Mouse (Mus musculus): ENCODE data around the gene Nenf. TPM values are rescaled to one million over a fixed set of nuclear protein-coding genes. Genes with fewer than 3 reads are reported as not detected.

The Nenf gene
- polyA plus RNA-seq, 1 experiment: 156 TPM

DNA sequence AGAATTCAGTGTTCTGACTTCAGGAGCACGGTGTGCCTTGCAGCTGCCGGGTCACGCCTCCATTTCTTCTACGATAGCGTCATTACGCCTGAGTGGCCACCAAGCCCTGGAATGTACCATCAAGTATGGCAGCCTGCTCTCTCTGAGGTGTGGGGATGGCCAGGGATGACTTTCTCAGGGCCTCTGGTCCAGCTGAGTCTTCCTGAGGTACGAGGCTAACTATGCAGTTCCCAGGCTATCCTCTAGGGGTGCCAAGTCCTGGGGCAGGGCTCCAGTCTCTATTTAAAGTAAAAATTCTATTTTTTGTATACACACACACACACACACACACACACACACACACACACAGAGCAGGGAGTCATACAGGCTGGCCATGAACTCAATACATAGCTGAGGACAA is 12.4 kb downstream of the Nenf start:
- Histone ChIP-seq H3K4me3 (replicated peaks; ENCODE audit: insufficient read depth, low read depth, low read length) (no peak overlapping the region), H3K4me1 (ENCODE audit: control insufficient read depth, insufficient read depth, low read length) (no peaks in the 10 kb centered on the region), H3K27me3 (ENCODE audit: control insufficient read depth, insufficient read depth, low read length) (no peaks in the 10 kb centered on the region), H3K27ac (ENCODE audit: insufficient read depth, low read length) (no peak overlapping the region)
- no peak for DNase-seq
- 45% methylated on average over 7 of the region's 7 CpGs for WGBS
- TF ChIP-seq CTCF (IDR thresholded peaks at IDR 0.05; ENCODE audit: borderline replicate concordance, insufficient read depth, low read depth, low read length) (peak; percentile 54; the same call in 1 of the 2 replicates), POLR2A (IDR thresholded peaks at IDR 0.05; ENCODE audit: borderline replicate concordance, insufficient read depth, low read length) (no peak)

DNA sequence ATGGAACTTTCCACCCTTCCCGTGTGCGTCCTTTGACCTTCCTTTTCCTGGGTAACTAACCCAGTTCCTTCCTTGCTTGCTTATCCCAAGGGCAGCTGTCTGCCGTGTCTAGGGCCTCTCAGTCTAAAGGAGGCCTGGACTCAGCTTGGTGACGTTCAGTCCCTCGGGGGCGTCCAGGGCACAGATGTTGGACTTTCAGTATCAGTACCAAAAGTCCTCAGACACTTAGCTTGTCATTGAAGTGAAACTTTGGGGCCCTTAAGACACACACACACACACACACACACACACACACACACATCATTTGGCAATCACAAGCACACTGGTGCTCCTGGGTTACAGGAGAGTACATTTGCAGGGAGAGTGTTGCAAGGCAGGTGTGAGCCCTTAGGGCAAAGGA is 13.8 kb downstream of the Nenf start:
- TF ChIP-seq POLR2A (IDR thresholded peaks at IDR 0.05; ENCODE audit: borderline replicate concordance, insufficient read depth, low read length) (no peak), CTCF (IDR thresholded peaks at IDR 0.05; ENCODE audit: borderline replicate concordance, insufficient read depth, low read depth, low read length) (no peak)
- Histone ChIP-seq H3K27me3 (ENCODE audit: control insufficient read depth, insufficient read depth, low read length) (no peaks in the 10 kb centered on the region), H3K27ac (ENCODE audit: insufficient read depth, low read length) (no peak overlapping the region), H3K4me3 (replicated peaks; ENCODE audit: insufficient read depth, low read depth, low read length) (no peak overlapping the region), H3K4me1 (ENCODE audit: control insufficient read depth, insufficient read depth, low read length) (no peaks in the 10 kb centered on the region)
- 73% methylated on average over 6 of the region's 6 CpGs for WGBS
- no peak for DNase-seq

DNA sequence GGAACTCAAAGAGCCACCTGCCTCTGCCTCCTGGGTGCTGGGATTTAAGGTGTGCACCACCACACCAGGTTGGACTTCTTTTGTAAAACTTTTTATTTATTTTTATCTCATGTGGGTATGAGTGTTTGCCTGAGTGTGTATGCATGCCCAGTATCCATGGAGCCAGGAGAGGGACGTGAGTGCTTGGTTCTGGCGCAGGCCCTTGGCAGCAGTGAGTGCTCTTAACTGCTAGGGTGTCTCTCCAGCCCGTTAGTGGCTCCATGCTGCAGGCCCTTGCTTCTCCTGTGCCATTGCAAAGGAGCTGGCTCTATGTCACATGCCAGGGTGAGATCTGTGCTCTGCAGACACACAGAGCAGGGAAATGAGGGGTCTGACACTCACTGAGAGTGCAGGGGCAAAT is 14.3 kb downstream of the Nenf start:
- H3K27ac ChIP-seq (ENCODE audit: insufficient read depth, low read length): no peak overlapping the region
- 59% methylated on average over 3 of the region's 3 CpGs for WGBS
- H3K27me3 ChIP-seq (ENCODE audit: control insufficient read depth, insufficient read depth, low read length): no peaks in the 10 kb centered on the region
- no peak overlapping the region for H3K4me3 ChIP-seq (replicated peaks; ENCODE audit: insufficient read depth, low read depth, low read length)
- no peak for TF ChIP-seq CTCF (IDR thresholded peaks at IDR 0.05; ENCODE audit: borderline replicate concordance, insufficient read depth, low read depth, low read length)
- no peak for TF ChIP-seq POLR2A (IDR thresholded peaks at IDR 0.05; ENCODE audit: borderline replicate concordance, insufficient read depth, low read length)
- DNase-seq: no peak
- H3K4me1 ChIP-seq (ENCODE audit: control insufficient read depth, insufficient read depth, low read length): no peaks in the 10 kb centered on the region

DNA sequence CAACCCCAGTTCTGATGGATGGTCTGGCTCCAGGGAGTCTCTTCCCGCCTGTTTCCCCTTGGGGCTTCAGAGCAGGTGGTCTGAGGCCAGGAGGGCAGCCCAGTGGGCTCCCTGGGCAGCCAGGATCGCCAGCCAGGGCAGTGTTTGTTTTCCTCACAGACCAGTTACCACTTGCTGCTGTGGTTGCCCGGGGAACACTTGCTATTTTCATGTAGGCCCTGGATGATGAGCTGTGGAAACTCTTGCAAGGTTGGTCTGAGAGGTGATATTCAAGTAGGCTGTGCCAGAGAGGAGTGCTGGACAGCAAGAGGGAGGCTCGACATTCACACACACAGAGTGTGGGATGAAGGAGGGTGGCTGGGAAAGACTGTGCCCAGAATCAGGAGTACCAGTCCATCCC is 16.1 kb downstream of the Nenf start:
- no peaks in the 10 kb centered on the region for H3K27me3 ChIP-seq (ENCODE audit: control insufficient read depth, insufficient read depth, low read length)
- no peak for DNase-seq
- TF ChIP-seq POLR2A (IDR thresholded peaks at IDR 0.05; ENCODE audit: borderline replicate concordance, insufficient read depth, low read length) (no peak), CTCF (IDR thresholded peaks at IDR 0.05; ENCODE audit: borderline replicate concordance, insufficient read depth, low read depth, low read length) (no peak)
- H3K4me3 ChIP-seq (replicated peaks; ENCODE audit: insufficient read depth, low read depth, low read length): no peak overlapping the region
- no peak overlapping the region for H3K27ac ChIP-seq (ENCODE audit: insufficient read depth, low read length)
- H3K4me1 ChIP-seq (ENCODE audit: control insufficient read depth, insufficient read depth, low read length): peaks cover 2% of the 10 kb centered on the region
- WGBS: 41% methylated on average over 4 of the region's 4 CpGs

DNA sequence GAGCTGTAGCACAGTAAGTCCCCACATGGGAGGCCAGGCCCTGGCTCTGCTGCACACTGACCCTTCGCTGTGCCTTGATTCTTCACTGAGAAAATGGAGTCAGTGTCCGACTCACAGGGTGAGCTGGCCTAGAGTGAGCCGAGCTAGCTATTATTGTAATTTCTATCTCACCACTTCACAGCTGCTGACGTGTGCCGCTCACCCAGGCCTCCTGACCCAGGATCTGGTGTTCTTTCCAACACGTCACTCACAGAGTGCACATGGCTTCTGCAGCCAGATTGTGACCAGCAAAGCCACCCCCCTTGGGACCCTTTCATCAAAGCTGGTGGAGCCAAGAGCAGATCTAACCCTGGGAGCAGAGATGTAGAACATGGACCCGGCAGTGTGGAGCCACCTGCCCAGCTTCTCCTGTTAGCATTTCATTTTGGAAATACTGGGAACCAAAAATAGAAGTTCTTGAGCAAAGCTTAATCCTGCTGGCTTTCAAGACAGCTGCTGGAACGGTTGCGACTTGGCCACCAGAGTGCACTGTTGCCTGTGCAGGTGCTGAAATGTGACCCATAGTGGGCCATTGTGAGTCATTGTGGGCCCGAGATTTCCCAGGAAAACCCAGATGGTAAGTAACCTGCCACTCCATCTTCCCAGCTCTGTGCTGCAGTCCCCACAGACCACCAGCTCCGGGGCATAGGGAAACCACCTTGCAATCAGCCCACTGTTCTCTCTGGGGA is 18.6 kb downstream of the Nenf start:
- Histone ChIP-seq H3K27me3 (ENCODE audit: control insufficient read depth, insufficient read depth, low read length) (no peaks in the 10 kb centered on the region), H3K27ac (ENCODE audit: insufficient read depth, low read length) (no peak overlapping the region), H3K4me1 (ENCODE audit: control insufficient read depth, insufficient read depth, low read length) (peaks cover 15% of the 10 kb centered on the region), H3K4me3 (replicated peaks; ENCODE audit: insufficient read depth, low read depth, low read length) (no peak overlapping the region)
- peak in 1 of 2 experiments; percentile 29 for DNase-seq
- WGBS: 46% methylated on average over 11 of the region's 11 CpGs
- TF ChIP-seq CTCF (IDR thresholded peaks at IDR 0.05; ENCODE audit: borderline replicate concordance, insufficient read depth, low read depth, low read length) (peak; percentile 55), POLR2A (IDR thresholded peaks at IDR 0.05; ENCODE audit: borderline replicate concordance, insufficient read depth, low read length) (no peak)

DNA sequence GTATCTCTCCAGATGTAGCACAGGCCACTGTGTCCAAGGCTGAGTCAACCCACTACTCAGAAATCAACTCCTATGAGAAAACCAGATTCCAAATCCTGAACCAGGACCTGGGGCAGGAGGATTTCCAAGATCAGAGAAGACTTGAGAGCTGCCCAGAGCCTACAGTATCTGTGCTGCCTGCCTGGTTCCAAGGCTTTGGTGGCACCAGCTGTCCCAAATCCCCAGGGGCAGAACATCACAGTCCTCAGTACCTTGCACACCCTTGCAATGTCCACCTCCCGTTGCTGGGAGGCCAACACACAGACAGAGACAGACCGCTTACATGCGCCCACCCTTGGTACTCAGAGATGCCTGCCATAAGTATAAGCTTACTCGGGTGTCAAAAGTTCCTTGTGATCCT is 19.7 kb downstream of the Nenf start:
- H3K27ac ChIP-seq (ENCODE audit: insufficient read depth, low read length): no peak overlapping the region
- 83% methylated on average over 4 of the region's 4 CpGs for WGBS

DNA sequence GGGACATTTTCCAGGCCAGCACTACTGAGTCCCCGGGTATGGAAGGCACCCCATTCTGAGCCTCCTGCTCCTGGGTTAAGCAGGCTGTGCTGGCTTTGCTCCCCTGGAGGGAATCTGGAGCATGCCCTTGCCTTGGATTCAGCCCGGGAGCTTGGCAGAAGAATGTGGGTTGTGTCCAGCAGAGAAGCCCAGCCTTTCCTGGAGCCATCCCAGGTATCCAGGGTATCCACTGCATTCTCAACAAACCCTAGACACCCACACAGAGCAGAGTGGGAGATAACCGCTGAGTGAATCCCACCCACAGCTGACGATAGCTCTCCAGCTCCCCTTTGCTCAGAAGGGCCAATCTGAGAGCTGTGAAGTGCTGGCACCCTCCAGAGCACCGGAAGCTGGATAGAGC is 21.5 kb downstream of the Nenf start:
- no peaks in the 10 kb centered on the region for H3K27me3 ChIP-seq (ENCODE audit: control insufficient read depth, insufficient read depth, low read length)
- no peak overlapping the region for H3K27ac ChIP-seq (ENCODE audit: insufficient read depth, low read length)
- WGBS: 16% methylated on average over 5 of the region's 5 CpGs
- TF ChIP-seq POLR2A (IDR thresholded peaks at IDR 0.05; ENCODE audit: borderline replicate concordance, insufficient read depth, low read length) (no peak), CTCF (IDR thresholded peaks at IDR 0.05; ENCODE audit: borderline replicate concordance, insufficient read depth, low read depth, low read length) (no peak)
- no peak overlapping the region for H3K4me3 ChIP-seq (replicated peaks; ENCODE audit: insufficient read depth, low read depth, low read length)
- DNase-seq: peak; percentile 48 to 62
- H3K4me1 ChIP-seq (ENCODE audit: control insufficient read depth, insufficient read depth, low read length): peaks cover 27% of the 10 kb centered on the region

More for the DNA sequence above, 19.7 kb downstream of the Nenf start:
- no peak for DNase-seq
- TF ChIP-seq POLR2A (IDR thresholded peaks at IDR 0.05; ENCODE audit: borderline replicate concordance, insufficient read depth, low read length): no peak
- no peak for TF ChIP-seq CTCF (IDR thresholded peaks at IDR 0.05; ENCODE audit: borderline replicate concordance, insufficient read depth, low read depth, low read length)
- peaks cover 15% of the 10 kb centered on the region for H3K4me1 ChIP-seq (ENCODE audit: control insufficient read depth, insufficient read depth, low read length)
- no peaks in the 10 kb centered on the region for H3K27me3 ChIP-seq (ENCODE audit: control insufficient read depth, insufficient read depth, low read length)
- H3K4me3 ChIP-seq (replicated peaks; ENCODE audit: insufficient read depth, low read depth, low read length): no peak overlapping the region

DNA sequence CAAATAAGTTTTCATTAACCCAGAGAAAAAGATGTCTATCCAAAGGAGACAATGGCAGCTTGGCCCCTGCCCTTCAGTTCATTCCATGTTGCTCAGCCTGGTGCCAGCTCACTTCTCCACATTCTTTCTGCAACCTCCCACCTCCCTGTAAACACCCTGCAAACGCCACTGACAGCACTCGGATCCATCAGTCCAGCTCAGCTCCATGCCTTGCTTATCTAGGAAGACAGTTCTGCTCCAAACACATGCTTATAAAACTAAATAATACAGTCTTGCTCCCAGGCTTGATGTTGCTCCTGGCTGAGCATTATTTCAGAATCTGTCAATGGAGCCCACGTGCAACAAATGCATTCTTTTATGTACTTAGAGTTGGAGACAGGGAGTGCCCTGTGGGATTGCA is 22.2 kb downstream of the Nenf start:
- Histone ChIP-seq H3K4me3 (replicated peaks; ENCODE audit: insufficient read depth, low read depth, low read length) (no peak overlapping the region), H3K27me3 (ENCODE audit: control insufficient read depth, insufficient read depth, low read length) (no peaks in the 10 kb centered on the region), H3K27ac (ENCODE audit: insufficient read depth, low read length) (no peak overlapping the region), H3K4me1 (ENCODE audit: control insufficient read depth, insufficient read depth, low read length) (peaks cover 27% of the 10 kb centered on the region)
- TF ChIP-seq CTCF (IDR thresholded peaks at IDR 0.05; ENCODE audit: borderline replicate concordance, insufficient read depth, low read depth, low read length): no peak
- no peak for TF ChIP-seq POLR2A (IDR thresholded peaks at IDR 0.05; ENCODE audit: borderline replicate concordance, insufficient read depth, low read length)
- no peak for DNase-seq
- WGBS: 42% methylated on average over 3 of the region's 3 CpGs

Data from cerebellum, adult 2 months (tissue).